Mouse (Mus musculus): ENCODE measurements at regions not wholly inside any gene's neighbourhood (a gene's known extent, or its start where the extent isn't known, plus 50 kb on each side); places are given as distances from the start of the nearest gene placed in this dataset.

DNA sequence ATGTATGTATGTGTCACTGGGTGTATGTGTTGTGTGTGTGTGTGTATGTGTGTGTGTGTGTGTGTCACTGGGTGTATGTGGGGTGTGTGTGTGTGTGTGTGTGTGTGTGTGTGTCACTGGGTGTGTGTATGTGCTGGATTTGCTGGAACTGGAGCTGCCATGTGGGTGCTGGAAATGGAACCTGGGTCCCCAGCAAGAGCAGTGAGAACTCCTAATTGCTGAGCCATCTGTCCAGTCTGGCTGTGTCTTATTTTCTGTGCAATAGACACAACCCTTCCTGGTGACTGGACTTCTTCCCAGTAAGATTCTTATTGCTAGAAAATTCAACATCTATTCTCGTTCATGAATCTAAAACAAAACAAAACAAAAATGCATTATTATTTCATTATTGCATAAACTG lies 119.8 kb upstream of the Foxn2 start:
- H3K9ac ChIP-seq (ENCODE audit: low read depth, low read length, severe bottlenecking) = no peak overlapping the region
- no peak overlapping the region for H3K27ac ChIP-seq (replicated peaks; ENCODE audit: low read depth, low read length)
- H3K4me2 ChIP-seq (replicated peaks; ENCODE audit: low read depth, low read length, severe bottlenecking) = no peak overlapping the region
- 71% methylated on average over 1 of the region's 1 CpGs for WGBS
- no peaks in the 10 kb centered on the region for H3K36me3 ChIP-seq (ENCODE audit: control insufficient read depth, insufficient read depth, low read length)
- DNase-seq (ENCODE audit: low spot score) (no peak), ATAC-seq (ENCODE audit: low FRiP score, low read depth) (no peak)
- no peak for TF ChIP-seq POLR2A (IDR thresholded peaks at IDR 0.05; ENCODE audit: borderline replicate concordance, extremely low read depth, insufficient read depth, insufficient read length)
- H3K27me3 ChIP-seq (ENCODE audit: control insufficient read depth, insufficient read depth, low read length) = no peaks in the 10 kb centered on the region
- H3K4me3 ChIP-seq (replicated peaks; ENCODE audit: low read length) = no peak overlapping the region
- H3K4me1 ChIP-seq (ENCODE audit: control insufficient read depth, insufficient read depth, low read length) = peaks cover 6% of the 10 kb centered on the region; the same call in 1 of the 2 replicates
- H3K9me3 ChIP-seq (ENCODE audit: control insufficient read depth, low read length) = no peaks in the 10 kb centered on the region

DNA sequence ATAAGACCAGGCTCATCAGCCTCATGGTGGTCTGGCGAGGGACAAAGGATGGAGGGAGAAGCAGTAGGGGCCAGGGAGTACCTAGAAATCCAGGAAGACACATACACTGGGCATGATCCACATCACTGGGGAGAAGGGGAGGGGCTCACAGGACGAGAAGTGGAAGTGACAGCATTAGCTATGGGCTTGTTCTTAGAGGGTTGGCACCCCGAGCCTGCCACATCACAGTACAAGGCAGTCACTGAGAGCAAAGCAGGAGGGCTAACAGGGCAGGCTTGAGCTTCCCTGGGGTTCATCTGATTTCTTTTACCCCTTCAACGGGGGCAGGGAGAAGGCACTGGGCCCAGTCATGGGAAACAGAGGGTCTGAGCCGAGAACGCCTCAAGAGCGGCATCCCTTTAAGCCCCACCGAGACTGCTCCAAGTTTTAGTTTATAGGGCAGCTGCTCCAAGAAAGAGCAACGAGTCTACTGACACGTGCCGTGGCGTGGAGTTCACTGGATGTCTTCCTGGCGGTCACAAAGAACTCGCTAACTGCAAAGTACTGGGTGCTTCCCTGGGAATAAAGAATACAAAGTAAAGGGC lies 115.1 kb upstream of the Foxn2 start:
- H3K9me3 ChIP-seq (ENCODE audit: control insufficient read depth, low read length) = peaks cover 2% of the 10 kb centered on the region; the same call in 1 of the 2 replicates
- WGBS = 52% methylated on average over 13 of the region's 14 CpGs
- H3K4me1 ChIP-seq (ENCODE audit: control insufficient read depth, insufficient read depth, low read length) = peaks cover 13% of the 10 kb centered on the region
- H3K36me3 ChIP-seq (ENCODE audit: control insufficient read depth, insufficient read depth, low read length) = no peaks in the 10 kb centered on the region
- no peak overlapping the region for H3K9ac ChIP-seq (ENCODE audit: low read depth, low read length, severe bottlenecking)
- H3K27ac ChIP-seq (replicated peaks; ENCODE audit: low read depth, low read length) = no peak overlapping the region
- no peak overlapping the region for H3K4me3 ChIP-seq (replicated peaks; ENCODE audit: low read length)
- no peak for TF ChIP-seq POLR2A (IDR thresholded peaks at IDR 0.05; ENCODE audit: borderline replicate concordance, extremely low read depth, insufficient read depth, insufficient read length)
- no peaks in the 10 kb centered on the region for H3K27me3 ChIP-seq (ENCODE audit: control insufficient read depth, insufficient read depth, low read length)
- ATAC-seq (ENCODE audit: low FRiP score, low read depth) (0 out of 2 replicates have a peak, but pooled peaks have one; percentile 18), DNase-seq (ENCODE audit: low spot score) (no peak)
- H3K4me2 ChIP-seq (replicated peaks; ENCODE audit: low read depth, low read length, severe bottlenecking) = no peak overlapping the region

DNA sequence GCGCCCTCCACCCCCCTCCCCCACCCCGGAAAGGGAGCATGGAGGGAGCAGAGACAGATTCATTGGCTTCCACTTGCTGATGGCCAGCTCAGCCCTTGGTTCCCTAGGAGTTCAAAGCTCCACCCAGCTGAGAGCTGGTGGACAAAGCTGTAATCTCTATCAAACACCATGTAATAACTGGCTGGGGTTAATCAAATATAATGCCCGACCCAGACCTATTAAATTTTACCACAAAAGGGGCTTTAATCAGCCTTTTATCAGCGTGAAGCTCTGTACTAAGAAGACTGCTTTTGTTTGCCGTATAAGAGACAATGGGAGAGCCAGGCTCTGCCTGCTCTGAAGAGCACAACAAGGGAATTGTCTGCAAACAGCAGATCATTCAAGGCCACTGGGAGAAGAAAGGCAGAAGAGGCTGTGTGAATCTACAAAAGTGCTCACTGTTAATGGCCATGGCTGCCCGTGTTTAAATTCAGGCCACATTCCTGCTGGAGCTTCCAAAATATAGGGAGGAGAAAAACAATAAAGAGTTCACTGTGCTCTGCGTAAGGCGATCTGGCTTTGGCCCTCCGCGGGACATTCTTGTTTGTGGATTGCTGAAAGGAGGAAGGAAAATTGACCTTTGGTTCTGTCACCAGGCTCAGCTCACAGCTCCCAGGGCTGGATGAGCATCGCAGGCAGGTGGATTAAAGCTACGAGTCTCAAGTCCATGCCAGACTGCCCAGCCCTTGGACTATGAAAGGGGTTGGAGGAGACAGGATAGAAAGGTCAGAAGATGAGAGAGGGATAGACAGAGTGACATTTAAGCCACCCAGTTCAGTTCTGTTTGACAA lies 114.4 kb upstream of the Foxn2 start:
- Histone ChIP-seq H3K27ac (replicated peaks; ENCODE audit: low read depth, low read length) (no peak overlapping the region), H3K36me3 (ENCODE audit: control insufficient read depth, insufficient read depth, low read length) (no peaks in the 10 kb centered on the region), H3K4me1 (ENCODE audit: control insufficient read depth, insufficient read depth, low read length) (peaks cover 13% of the 10 kb centered on the region), H3K27me3 (ENCODE audit: control insufficient read depth, insufficient read depth, low read length) (no peaks in the 10 kb centered on the region), H3K9me3 (ENCODE audit: control insufficient read depth, low read length) (peaks cover 5% of the 10 kb centered on the region; the same call in 1 of the 2 replicates), H3K9ac (ENCODE audit: low read depth, low read length, severe bottlenecking) (no peak overlapping the region), H3K4me2 (replicated peaks; ENCODE audit: low read depth, low read length, severe bottlenecking) (no peak overlapping the region), H3K4me3 (replicated peaks; ENCODE audit: low read length) (no peak overlapping the region)
- ATAC-seq (ENCODE audit: low FRiP score, low read depth) (peak; percentile 27; the same call in 1 of the 2 replicates), DNase-seq (ENCODE audit: low spot score) (no peak)
- WGBS = 32% methylated on average over 12 of the region's 12 CpGs
- TF ChIP-seq POLR2A (IDR thresholded peaks at IDR 0.05; ENCODE audit: borderline replicate concordance, extremely low read depth, insufficient read depth, insufficient read length) = no peak

DNA sequence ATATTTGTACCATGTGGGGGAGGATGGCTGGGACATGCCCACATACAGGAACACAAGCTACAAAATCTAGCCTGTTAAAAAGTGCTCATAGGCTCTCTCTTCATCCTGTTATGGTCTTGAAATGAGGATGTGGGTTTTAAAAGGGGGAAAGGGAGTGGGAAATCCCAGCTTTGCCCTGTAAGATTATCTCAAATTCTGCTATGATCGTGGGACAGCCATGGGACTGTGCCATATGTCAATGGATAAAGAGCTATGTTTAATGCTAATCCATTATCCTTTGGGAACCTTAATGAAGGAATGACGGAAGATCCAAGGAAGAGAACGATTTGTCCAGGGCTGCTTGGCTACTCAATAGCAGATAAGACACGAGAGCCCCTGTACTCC lies 113.8 kb upstream of the Foxn2 start:
- H3K27me3 ChIP-seq (ENCODE audit: control insufficient read depth, insufficient read depth, low read length) = no peaks in the 10 kb centered on the region
- H3K4me1 ChIP-seq (ENCODE audit: control insufficient read depth, insufficient read depth, low read length) = peaks cover 13% of the 10 kb centered on the region
- H3K27ac ChIP-seq (replicated peaks; ENCODE audit: low read depth, low read length) = no peak overlapping the region
- DNase-seq (ENCODE audit: low spot score) = no peak
- no peak for TF ChIP-seq POLR2A (IDR thresholded peaks at IDR 0.05; ENCODE audit: borderline replicate concordance, extremely low read depth, insufficient read depth, insufficient read length)
- no peaks in the 10 kb centered on the region for H3K36me3 ChIP-seq (ENCODE audit: control insufficient read depth, insufficient read depth, low read length)
- 88% methylated on average over 4 of the region's 4 CpGs for WGBS
- no peak overlapping the region for H3K4me3 ChIP-seq (replicated peaks; ENCODE audit: low read length)
- H3K9me3 ChIP-seq (ENCODE audit: control insufficient read depth, low read length) = peaks cover 5% of the 10 kb centered on the region; the same call in 1 of the 2 replicates
- no peak overlapping the region for H3K4me2 ChIP-seq (replicated peaks; ENCODE audit: low read depth, low read length, severe bottlenecking)
- no peak overlapping the region for H3K9ac ChIP-seq (ENCODE audit: low read depth, low read length, severe bottlenecking)
- ATAC-seq (ENCODE audit: low FRiP score, low read depth) = no peak

DNA sequence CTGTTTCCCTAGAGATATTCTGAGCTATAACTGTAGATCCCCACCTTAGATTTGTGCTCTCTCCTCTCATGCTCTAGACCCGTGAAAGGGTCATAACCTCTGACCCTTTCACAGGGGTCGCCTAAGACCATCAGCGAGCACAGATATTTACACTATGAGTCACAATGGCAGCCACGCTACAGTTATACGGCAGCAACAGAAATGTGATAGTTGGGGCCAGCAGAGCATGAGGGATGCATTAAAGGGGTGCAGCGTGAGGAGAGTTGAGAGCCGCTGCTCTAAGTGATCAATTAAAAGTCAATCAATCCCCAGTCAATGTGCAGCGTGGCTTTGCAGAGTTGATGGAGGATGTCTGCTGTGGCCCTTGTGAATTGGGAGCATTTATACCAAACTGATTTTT lies 112.7 kb upstream of the Foxn2 start:
- H3K9ac ChIP-seq (ENCODE audit: low read depth, low read length, severe bottlenecking) = no peak overlapping the region
- H3K36me3 ChIP-seq (ENCODE audit: control insufficient read depth, insufficient read depth, low read length) = no peaks in the 10 kb centered on the region
- H3K4me3 ChIP-seq (replicated peaks; ENCODE audit: low read length) = no peak overlapping the region
- peaks cover 13% of the 10 kb centered on the region for H3K4me1 ChIP-seq (ENCODE audit: control insufficient read depth, insufficient read depth, low read length)
- WGBS = 45% methylated on average over 8 of the region's 8 CpGs
- H3K9me3 ChIP-seq (ENCODE audit: control insufficient read depth, low read length) = peaks cover 5% of the 10 kb centered on the region; the same call in 1 of the 2 replicates
- TF ChIP-seq POLR2A (IDR thresholded peaks at IDR 0.05; ENCODE audit: borderline replicate concordance, extremely low read depth, insufficient read depth, insufficient read length) = no peak
- no peak overlapping the region for H3K4me2 ChIP-seq (replicated peaks; ENCODE audit: low read depth, low read length, severe bottlenecking)
- ATAC-seq (ENCODE audit: low FRiP score, low read depth) = no peak
- no peak overlapping the region for H3K27ac ChIP-seq (replicated peaks; ENCODE audit: low read depth, low read length)
- DNase-seq (ENCODE audit: low spot score) = no peak
- no peaks in the 10 kb centered on the region for H3K27me3 ChIP-seq (ENCODE audit: control insufficient read depth, insufficient read depth, low read length)
